Mouse (Mus musculus): ENCODE measurements at regions not wholly inside any gene's neighbourhood (a gene's known extent, or its start where the extent isn't known, plus 50 kb on each side); places are given as distances from the start of the nearest gene placed in this dataset.
"Not testable (repeated sequence)": the region's sequence is repeated elsewhere in the genome, so short reads cannot be mapped to it uniquely, and the experiment has no call there.

- Histone ChIP-seq H3K79me2 (ENCODE audit: control insufficient read depth, insufficient read depth, low read length) (no peaks in the 10 kb centered on the region), H3K9ac (ENCODE audit: low read depth, low read length) (no peak overlapping the region), H3K27me3 (ENCODE audit: control insufficient read depth, insufficient read depth, low read length) (no peaks in the 10 kb centered on the region), H3K4me1 (ENCODE audit: control insufficient read depth, insufficient read depth, low read length) (peaks cover 17% of the 10 kb centered on the region), H3K4me3 (ENCODE audit: insufficient read depth, low read depth, low read length) (no peak overlapping the region), H3K36me3 (ENCODE audit: control insufficient read depth, insufficient read depth, low read length) (peaks cover 14% of the 10 kb centered on the region), H3K27ac (replicated peaks; ENCODE audit: insufficient read depth, low read depth, low read length) (peak overlapping the region; percentile 67)
- 24% methylated on average over 4 of the region's 4 CpGs for WGBS
- peak; percentile 67 for DNase-seq (ENCODE audit: extremely low read depth, low read depth, low spot score)
- no peak for TF ChIP-seq CTCF (IDR thresholded peaks at IDR 0.05; ENCODE audit: low read depth, low read length)
- no peak for TF ChIP-seq POLR2A (IDR thresholded peaks at IDR 0.05; ENCODE audit: extremely low read depth, insufficient read depth, low read length)
Measured at GRCm38 (mm10) chr2:147979660-147980364, 67.0 kb downstream of the Foxa2 start.

GRCm38 (mm10) chr2:147979001-147979400 lies 67.8 kb downstream of the Foxa2 start:
- Histone ChIP-seq H3K27ac (replicated peaks; ENCODE audit: insufficient read depth, low read depth, low read length) (no peak overlapping the region), H3K79me2 (ENCODE audit: control insufficient read depth, insufficient read depth, low read length) (no peaks in the 10 kb centered on the region), H3K27me3 (ENCODE audit: control insufficient read depth, insufficient read depth, low read length) (no peaks in the 10 kb centered on the region), H3K9ac (ENCODE audit: low read depth, low read length) (no peak overlapping the region), H3K4me3 (ENCODE audit: insufficient read depth, low read depth, low read length) (no peak overlapping the region), H3K4me1 (ENCODE audit: control insufficient read depth, insufficient read depth, low read length) (peaks cover 17% of the 10 kb centered on the region), H3K36me3 (ENCODE audit: control insufficient read depth, insufficient read depth, low read length) (peaks cover 18% of the 10 kb centered on the region)
- WGBS = 90% methylated on average over 1 of the region's 1 CpGs
- DNase-seq (ENCODE audit: extremely low read depth, low read depth, low spot score) = no peak
- no peak for TF ChIP-seq CTCF (IDR thresholded peaks at IDR 0.05; ENCODE audit: low read depth, low read length)
- TF ChIP-seq POLR2A (IDR thresholded peaks at IDR 0.05; ENCODE audit: extremely low read depth, insufficient read depth, low read length) = no peak

- WGBS = 72% methylated on average over 2 of the region's 2 CpGs
- H3K27ac ChIP-seq (replicated peaks; ENCODE audit: insufficient read depth, low read depth, low read length) = no peak overlapping the region
- no peak overlapping the region for H3K4me3 ChIP-seq (ENCODE audit: insufficient read depth, low read depth, low read length)
Measured at GRCm38 (mm10) chr2:147974776-147975175, 72.0 kb downstream of the Foxa2 start.

GRCm38 (mm10) chr2:147968671-147969070 lies 78.1 kb downstream of the Foxa2 start:
- Histone ChIP-seq H3K9ac (ENCODE audit: low read depth, low read length) (no peak overlapping the region), H3K4me1 (ENCODE audit: control insufficient read depth, insufficient read depth, low read length) (peaks cover 38% of the 10 kb centered on the region), H3K27ac (replicated peaks; ENCODE audit: insufficient read depth, low read depth, low read length) (peak overlapping the region; percentile 86), H3K36me3 (ENCODE audit: control insufficient read depth, insufficient read depth, low read length) (peaks cover 23% of the 10 kb centered on the region), H3K4me3 (ENCODE audit: insufficient read depth, low read depth, low read length) (no peak overlapping the region), H3K79me2 (ENCODE audit: control insufficient read depth, insufficient read depth, low read length) (no peaks in the 10 kb centered on the region), H3K27me3 (ENCODE audit: control insufficient read depth, insufficient read depth, low read length) (no peaks in the 10 kb centered on the region)
- TF ChIP-seq CTCF (IDR thresholded peaks at IDR 0.05; ENCODE audit: low read depth, low read length) = peak; percentile 25
- 0 out of 2 replicates have a peak, but pooled peaks have one; percentile 30 for TF ChIP-seq POLR2A (IDR thresholded peaks at IDR 0.05; ENCODE audit: extremely low read depth, insufficient read depth, low read length)
- peak; percentile 98 for DNase-seq (ENCODE audit: extremely low read depth, low read depth, low spot score)
- 21% methylated on average over 10 of the region's 10 CpGs for WGBS

More at GRCm38 (mm10) chr2:147974776-147975175, 72.0 kb downstream of the Foxa2 start:
- Histone ChIP-seq H3K4me1 (ENCODE audit: control insufficient read depth, insufficient read depth, low read length) (peaks cover 16% of the 10 kb centered on the region), H3K79me2 (ENCODE audit: control insufficient read depth, insufficient read depth, low read length) (no peaks in the 10 kb centered on the region), H3K27me3 (ENCODE audit: control insufficient read depth, insufficient read depth, low read length) (no peaks in the 10 kb centered on the region), H3K9ac (ENCODE audit: low read depth, low read length) (no peak overlapping the region), H3K36me3 (ENCODE audit: control insufficient read depth, insufficient read depth, low read length) (peaks cover 31% of the 10 kb centered on the region)
- no peak for TF ChIP-seq CTCF (IDR thresholded peaks at IDR 0.05; ENCODE audit: low read depth, low read length)
- TF ChIP-seq POLR2A (IDR thresholded peaks at IDR 0.05; ENCODE audit: extremely low read depth, insufficient read depth, low read length) = no peak
- no peak for DNase-seq (ENCODE audit: extremely low read depth, low read depth, low spot score)

- 27% methylated on average over 9 of the region's 9 CpGs for WGBS
- no peak for TF ChIP-seq CTCF (IDR thresholded peaks at IDR 0.05; ENCODE audit: low read depth, low read length)
- no peak for TF ChIP-seq POLR2A (IDR thresholded peaks at IDR 0.05; ENCODE audit: extremely low read depth, insufficient read depth, low read length)
Measured at GRCm38 (mm10) chr2:147967829-147968529, 78.8 kb downstream of the Foxa2 start.

GRCm38 (mm10) chr2:147963284-147963683 lies 83.5 kb downstream of the Foxa2 start:
- DNase-seq (ENCODE audit: extremely low read depth, low read depth, low spot score); H3K9ac ChIP-seq (ENCODE audit: low read depth, low read length); H3K27me3 ChIP-seq (ENCODE audit: control insufficient read depth, insufficient read depth, low read length); H3K4me3 ChIP-seq (ENCODE audit: insufficient read depth, low read depth, low read length); H3K27ac ChIP-seq (replicated peaks; ENCODE audit: insufficient read depth, low read depth, low read length); H3K79me2 ChIP-seq (ENCODE audit: control insufficient read depth, insufficient read depth, low read length): not testable (repeated sequence)
- Histone ChIP-seq H3K4me1 (ENCODE audit: control insufficient read depth, insufficient read depth, low read length) (peaks cover 26% of the 10 kb centered on the region), H3K36me3 (ENCODE audit: control insufficient read depth, insufficient read depth, low read length) (peaks cover 29% of the 10 kb centered on the region)
- WGBS = 74% methylated on average over 1 of the region's 1 CpGs

More at GRCm38 (mm10) chr2:147967829-147968529, 78.8 kb downstream of the Foxa2 start:
- Histone ChIP-seq H3K79me2 (ENCODE audit: control insufficient read depth, insufficient read depth, low read length) (no peaks in the 10 kb centered on the region), H3K27ac (replicated peaks; ENCODE audit: insufficient read depth, low read depth, low read length) (peak overlapping the region; percentile 86), H3K4me1 (ENCODE audit: control insufficient read depth, insufficient read depth, low read length) (peaks cover 38% of the 10 kb centered on the region), H3K4me3 (ENCODE audit: insufficient read depth, low read depth, low read length) (no peak overlapping the region), H3K9ac (ENCODE audit: low read depth, low read length) (peak overlapping the region; percentile 41), H3K36me3 (ENCODE audit: control insufficient read depth, insufficient read depth, low read length) (peaks cover 21% of the 10 kb centered on the region), H3K27me3 (ENCODE audit: control insufficient read depth, insufficient read depth, low read length) (no peaks in the 10 kb centered on the region)
- DNase-seq (ENCODE audit: extremely low read depth, low read depth, low spot score) = no peak

Data from liver, adult 2 months (tissue).